Mouse (Mus musculus): ENCODE data around the gene Adam15.

Adam15 gene

DNA sequence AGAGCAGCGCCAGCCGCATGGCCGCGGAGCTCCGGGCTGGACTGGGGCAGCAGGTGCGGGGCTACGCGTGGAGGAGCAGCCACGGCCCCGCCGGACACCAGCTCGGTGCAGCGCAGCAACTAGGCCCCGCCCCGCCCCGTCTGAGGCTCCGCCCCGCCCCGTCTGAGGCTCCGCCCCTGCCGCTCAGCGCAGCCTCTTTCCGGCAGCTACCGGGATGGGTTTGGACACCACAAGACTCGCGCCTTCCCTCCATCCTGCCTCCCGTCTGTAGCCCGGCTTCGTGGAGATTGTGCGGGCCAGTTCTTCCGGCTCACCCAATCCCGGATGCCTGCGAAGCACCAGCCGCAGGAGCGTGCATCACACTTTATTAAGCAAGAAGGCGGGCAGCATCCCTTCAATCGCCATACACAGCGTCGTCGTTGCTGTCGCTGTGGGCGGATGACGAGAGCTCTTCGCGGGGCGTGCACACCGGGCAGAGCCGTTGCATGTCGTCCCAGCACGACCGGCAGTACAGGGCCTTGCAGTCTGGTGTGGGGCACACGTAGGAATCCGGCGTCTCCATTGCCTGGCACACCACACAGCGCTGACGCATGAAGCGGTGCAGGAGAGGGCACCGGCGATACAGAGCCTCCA lies at the start of gene Adam15:
Gene Adam15 (minus strand): TSS at position 128 of the 633 bp plus-strand sequence.
- peak; percentile 92 to 93 for DNase-seq

DNA sequence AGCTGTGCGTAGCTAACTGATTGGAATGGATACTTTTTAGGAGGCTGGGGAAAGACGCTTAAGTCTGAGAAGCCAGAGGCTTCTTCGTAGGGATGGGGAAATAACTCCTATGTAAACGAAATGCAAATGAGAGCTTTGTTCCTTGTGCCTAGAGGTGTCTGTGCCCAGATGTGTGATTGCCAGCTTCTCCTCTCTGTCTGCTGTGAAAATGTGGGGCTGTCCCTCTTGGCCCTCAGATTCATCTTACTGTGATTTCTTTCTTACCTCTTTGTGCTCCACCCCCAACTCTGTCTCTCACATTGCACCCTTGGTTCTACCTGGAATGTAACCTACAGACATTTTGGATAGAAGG lies 46.8 kb upstream of the Adam15 start:
- DNase-seq: no peak

DNA sequence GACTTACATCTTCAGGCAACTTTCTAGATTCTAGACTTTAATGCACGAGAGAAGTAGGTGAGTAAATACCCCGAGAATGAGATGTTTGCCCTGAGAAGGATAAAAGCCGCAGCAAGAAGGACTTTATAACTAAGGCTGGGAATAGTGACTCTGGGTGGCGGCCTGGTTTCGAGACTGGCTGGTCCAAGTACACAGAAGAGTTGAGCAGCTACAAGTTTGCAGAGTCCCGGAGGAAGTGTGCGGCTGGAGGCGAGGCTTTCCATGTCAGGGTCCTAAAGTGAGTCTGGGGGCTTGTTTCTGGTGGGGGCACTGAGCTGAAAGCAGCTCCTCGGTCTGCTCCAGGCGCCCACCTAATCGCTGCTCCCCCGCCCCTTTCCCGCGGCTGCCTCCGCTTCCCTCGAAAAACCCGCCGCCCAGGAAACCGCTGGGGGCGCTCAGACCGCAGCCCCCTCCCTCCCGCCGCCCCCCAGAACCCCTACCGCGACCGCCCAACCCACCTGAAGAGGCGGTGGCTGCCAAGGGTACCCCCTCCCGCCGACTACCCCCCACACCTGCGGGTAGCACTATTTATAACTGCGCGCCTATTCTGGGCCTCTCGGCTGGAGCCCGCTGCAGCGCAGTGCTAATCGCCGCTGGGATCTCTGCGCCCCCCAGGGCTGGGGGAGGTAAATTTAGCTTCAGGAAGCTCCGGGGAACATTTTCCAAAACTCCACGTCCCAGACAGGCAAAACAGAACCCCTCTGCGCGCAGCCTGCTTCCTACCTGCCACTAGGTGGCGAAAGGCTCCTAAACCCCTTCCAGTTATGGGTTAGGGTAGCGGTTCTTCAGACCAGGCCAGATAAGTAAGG lies 46.2 kb upstream of the Adam15 start:
- DNase-seq: peak; percentile 65 to 67

DNA sequence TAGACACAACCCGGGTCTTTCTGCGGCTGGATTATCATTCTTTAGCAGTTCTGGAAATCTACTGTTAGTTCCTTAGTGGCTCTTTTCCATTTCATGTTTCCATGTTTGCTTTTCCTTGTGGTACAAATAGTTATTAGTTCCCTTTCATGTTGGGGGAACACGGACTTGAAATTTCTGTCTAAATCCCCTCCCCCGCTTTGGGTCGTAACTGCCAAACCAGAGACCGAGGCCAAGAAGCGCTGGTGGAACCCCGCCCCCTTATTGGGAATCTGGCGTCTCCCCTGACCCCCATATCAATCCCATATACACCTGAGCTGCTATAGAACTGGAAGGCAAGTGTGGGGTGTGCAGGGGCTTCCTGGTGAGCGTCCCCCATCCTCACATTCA lies 45.6 kb upstream of the Adam15 start:
- no peak for DNase-seq

DNA sequence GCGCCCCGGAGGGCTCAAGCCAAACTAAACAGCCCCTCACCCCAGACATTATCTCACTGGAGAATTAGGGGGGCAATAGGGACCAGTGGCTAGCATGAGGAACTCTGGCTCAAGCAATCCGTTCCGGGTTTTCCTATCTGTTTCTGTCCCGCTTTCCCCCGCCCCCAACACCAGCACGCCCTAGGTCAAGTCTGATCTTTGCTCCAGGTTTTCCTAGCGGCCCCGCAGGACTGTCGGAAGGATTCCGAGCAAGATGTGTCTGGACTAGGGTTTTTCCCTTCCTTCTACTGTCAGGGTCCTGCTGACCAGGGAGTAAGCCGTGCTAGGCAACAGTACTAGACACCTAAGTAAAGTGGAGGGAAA lies 45.1 kb upstream of the Adam15 start:
- peak; percentile 56 for DNase-seq

DNA sequence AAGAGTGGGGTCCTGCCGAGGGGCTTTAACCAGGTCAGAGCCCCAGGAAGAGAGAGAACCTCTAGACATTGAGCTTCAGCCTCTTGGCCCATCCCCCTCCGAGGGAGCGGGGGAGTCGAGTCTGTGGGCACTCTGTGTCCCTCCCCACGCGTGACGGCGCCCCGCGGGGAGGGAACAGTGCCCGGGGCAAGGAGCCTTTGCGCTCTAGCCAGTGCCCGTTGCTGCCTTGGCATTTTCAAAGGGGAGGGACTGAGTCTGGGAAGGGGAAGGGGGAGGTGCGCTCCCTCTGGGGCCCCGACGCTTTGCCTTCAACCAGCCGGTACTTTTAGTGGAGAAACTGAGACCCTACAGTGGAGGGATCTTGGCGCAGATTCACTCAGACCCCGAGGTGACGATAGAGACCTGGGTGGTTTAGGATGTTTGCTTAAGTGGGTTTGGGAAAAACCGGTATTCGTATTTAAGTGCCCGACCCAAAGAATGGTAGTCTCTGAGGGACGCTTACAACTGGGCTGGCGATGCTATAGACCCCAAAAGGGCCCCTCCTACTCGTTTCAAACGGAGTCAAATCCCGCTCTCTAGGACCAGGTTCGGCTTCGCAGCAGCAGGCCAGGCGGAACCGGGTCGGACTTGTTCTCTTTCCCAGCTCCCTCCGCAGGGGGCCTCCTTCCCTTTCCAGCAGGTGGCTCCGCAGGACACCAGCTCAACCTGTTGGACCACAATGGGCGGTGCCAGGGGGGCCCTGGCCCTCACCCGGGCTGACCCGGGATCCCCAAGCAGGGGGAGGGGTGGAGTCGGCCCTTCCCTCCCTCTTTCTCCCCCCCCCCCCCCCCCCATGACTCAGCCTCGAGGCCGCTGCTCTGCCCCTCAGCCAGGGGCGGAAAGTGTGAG lies 44.5 kb upstream of the Adam15 start, which contains the start of gene Zbtb7b:
Gene Zbtb7b (minus strand): TSS at position 771 of the 888 bp plus-strand sequence.
- DNase-seq: peak; percentile 66 to 67

DNA sequence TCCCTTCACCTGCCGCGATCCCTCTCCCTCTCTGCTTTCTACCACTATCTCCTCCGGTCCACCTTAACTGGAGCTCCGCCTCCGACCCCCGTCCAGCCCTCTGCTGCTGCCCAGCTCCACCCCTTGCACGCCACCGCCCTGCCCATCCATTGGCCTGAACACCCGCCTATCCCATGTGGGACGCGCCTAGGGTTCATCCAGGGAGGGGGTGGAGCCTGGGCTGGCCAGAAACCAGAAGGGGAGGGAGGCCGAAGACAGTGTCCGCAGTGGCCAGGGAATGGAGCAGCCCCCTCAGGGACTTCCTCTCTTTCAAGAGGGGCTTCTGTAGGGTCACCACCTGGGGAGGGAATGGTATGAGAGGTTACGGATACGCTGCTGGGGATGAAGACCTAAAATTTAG lies 43.8 kb upstream of the Adam15 start:
- DNase-seq: peak; percentile 94 to 95

DNA sequence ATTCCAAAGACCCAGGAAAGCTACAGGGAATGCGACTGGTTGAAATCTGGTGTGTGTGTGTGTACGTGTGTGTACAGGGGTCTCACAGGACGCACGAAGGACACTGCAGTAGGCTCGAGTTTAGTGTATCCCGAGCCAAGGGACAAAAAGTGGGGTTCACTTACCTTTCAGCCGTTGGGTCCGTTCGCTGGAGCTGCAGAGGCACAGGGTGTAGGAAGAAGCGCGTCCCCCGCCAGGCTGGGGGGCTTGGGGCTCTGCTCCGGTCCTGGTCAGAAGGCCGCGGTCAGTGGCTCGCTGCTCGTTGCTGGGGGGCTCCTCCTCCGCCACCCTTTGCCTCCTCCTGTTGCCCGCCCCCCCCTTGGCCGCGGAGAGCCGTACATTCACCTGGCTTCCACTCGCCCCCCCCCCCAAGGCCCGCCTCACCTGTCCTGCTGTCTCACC lies 43.1 kb upstream of the Adam15 start:
- DNase-seq: peak; percentile 28 to 41

DNA sequence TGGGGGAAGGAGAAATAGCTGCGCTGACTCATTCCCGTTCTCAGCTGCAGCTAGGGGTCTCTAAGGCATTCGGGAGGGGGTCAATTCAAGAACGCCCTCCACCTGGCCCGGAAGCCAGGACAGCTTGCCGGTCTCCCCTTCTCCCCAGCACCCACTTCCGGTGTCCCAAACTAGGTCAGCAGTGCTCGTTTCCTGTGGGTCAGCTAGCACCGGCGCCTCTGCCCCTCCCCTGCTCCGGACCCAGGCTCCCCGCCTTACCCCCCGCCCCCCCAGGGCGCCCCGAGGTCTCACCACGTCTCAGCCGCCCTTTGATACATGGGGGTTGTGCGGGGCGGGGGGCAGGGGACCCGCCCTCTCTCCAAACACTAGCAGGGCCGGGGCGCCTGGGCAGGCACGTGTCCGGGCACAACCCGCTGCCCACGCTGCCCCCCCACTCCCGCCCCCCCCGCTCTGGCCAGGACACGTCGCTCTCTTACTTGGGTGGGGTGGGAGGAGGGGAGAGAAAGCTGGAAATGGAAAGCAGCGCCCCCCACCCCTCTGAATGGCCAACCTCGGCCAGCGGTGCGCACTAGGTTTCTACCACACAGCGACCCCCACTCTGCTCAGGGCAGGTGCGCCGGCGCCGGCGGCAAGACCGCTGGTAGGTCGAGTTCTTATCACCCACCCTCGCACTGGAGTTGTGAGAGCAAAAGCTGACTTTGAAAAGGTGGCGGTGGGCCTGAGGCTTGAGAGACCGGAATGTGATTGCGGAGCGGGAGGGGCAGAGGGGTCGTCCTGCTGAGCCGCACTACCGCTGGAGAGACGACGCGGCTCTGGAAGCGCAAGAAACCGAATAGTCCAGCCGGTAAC lies 42.1 kb upstream of the Adam15 start:
- peak in 1 of 2 experiments; percentile 28 for DNase-seq

DNA sequence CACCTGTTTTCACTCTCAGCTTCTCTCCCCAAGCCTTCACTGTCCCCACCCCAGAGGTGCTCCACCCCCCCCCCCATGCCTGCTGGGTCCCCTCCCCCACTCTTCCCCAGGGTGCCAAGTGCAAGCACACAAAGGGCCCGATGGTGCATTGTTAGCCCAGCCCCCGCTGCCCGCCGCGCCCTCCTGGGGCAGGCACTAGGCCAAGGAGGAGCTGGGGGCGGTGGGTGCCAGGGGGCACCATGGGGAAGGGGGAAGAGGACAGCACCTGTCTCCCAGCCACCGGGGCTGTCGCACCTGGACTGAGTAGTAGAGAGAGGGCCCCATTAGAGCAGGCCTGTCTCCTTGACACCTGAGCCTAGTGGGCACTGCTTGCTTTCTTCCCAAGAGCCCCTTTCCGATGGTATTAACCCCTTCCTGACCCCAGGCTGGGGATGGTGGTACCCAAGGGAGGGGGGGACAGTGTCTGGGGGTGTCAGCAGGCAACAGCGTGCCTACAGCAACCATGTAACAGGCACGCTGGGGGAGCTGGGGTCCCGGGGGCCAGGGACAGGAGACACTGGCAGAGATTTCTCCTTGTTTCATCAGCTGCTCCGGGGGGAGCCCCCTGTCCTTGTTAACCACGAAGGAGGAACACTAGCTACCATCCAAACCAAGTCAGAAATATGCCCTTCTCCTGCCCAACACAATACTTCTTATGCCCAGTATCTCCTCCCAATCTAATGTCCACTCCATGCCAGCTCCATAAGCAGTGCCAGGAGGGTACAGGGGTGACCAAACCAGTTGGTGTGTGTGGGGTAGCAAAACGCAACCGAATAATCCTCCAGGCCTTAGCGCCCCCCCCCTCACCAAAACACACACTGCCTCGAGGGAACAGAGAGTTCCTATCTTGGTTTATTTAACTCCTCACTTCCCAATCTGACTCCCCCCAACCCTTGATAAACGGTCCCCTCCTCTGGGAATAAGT lies 41.2 kb upstream of the Adam15 start:
- peak; percentile 37 to 40 for DNase-seq

DNA sequence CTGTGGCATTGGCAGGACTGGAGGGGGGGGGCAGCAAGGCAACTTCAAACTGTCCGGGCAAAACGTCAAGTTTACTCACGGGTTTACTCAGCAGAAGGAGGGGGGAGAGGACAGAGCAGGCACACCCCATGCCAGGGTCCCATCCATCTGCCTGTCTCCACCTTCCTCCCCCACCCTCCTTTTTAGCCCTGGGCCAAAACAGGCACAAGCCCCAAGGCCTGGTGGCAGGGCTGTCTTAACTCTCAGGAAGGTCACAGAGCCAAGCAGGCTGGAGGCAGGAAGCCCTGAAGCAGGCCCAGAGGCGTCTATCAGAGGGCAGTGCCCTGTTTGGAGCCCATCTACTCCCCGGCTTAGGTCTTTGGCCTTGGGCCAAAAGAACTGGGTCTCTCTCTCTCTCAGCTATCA lies 40.3 kb upstream of the Adam15 start:
- peak; percentile 26 to 32 for DNase-seq

DNA sequence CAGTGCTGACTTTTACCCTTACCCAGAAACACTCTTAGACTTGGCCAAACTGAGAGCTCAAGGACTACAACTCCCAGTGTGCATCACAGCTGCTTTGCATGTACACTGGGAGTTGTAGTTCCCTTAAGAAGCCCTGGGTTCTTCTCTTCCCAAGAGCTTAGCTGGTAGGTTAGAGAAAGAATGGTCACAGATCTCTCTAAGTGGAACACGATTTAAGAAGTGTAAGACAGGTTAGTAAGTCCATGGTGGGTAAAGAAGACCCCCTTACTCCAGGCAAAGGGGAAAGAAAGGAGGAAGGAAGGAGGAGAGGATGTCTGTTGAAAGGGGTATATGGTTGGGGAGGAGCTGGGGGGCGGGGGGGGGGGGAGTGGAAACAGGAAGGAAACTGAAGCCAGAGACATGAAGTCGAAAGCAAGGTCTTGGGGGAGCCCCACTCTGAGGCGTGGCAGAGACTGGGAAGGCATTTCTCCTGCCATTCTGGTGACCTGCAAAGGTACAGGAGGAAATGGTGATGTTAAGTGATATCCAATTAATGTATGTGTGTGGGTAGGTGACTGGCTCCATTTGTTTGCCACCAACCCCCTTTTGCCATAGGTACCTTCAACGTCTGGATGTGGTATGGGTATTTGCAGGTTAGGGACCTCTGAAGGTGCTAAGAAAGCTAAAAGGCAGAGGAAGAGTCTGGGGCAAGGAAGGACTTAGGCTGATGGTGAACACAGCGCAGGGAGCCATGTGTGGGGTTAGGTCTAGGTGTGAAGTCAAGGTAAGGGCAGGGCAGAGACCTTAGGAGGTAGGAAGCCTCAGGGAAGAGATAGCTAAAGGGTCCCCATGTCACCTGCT lies 39.3 kb upstream of the Adam15 start:
- peak; percentile 69 to 70 for DNase-seq

DNA sequence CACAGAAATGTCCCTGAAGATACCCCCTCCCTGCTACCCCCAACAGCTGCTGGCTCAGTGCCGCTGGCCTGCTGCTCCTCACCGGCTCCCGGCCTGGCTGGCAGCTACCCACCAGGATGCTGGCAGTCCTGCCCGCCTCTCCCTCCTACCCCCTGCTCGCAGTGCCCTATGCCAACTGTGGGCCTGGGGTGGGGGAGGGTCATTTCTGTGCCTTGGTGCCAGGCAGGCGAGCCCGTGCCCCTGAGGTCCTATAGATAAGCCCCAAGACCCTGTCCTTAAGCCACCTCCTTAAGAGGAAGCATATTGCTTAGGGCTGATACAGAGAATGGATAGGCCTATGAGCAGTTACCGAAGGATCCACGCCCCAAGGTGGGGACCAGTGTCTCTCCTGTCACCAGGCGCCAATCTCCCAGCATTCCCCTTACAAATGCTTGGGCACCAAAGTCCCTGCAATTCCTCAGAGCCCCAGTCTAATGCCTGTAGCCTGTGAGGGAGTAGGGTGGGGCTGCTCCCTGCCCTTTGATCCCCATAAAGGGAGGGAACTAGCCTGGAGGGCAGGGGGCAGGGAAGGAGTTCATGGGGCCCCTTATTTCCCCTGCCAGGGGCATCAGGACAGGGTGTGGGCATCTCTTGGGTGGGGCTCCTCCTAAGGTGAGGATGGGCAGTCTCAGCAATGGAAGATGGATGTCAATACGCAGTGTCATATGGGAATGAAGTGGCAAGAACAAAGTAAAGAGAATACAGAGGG lies 38.5 kb upstream of the Adam15 start:
- DNase-seq: no peak

DNA sequence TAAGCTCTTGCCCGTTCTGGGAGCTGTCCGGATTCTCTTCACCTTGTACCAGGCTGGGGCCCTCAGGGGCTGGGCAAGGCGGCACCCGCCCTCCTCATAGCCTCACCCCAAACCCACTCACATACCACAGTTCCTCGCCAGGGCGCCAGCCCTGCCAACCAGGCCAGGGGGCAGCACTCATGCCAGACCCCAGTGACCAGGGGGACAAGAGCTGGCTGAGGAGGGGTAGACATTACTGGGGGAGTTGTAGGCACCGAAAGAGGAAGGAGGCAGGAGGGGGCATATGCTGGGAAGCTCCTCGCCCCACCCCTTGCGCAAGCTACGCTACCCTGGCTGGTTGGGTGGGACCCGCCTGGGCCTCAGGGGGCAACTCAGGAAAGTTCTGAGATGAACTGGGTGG lies 37.8 kb upstream of the Adam15 start:
- no peak for DNase-seq

DNA sequence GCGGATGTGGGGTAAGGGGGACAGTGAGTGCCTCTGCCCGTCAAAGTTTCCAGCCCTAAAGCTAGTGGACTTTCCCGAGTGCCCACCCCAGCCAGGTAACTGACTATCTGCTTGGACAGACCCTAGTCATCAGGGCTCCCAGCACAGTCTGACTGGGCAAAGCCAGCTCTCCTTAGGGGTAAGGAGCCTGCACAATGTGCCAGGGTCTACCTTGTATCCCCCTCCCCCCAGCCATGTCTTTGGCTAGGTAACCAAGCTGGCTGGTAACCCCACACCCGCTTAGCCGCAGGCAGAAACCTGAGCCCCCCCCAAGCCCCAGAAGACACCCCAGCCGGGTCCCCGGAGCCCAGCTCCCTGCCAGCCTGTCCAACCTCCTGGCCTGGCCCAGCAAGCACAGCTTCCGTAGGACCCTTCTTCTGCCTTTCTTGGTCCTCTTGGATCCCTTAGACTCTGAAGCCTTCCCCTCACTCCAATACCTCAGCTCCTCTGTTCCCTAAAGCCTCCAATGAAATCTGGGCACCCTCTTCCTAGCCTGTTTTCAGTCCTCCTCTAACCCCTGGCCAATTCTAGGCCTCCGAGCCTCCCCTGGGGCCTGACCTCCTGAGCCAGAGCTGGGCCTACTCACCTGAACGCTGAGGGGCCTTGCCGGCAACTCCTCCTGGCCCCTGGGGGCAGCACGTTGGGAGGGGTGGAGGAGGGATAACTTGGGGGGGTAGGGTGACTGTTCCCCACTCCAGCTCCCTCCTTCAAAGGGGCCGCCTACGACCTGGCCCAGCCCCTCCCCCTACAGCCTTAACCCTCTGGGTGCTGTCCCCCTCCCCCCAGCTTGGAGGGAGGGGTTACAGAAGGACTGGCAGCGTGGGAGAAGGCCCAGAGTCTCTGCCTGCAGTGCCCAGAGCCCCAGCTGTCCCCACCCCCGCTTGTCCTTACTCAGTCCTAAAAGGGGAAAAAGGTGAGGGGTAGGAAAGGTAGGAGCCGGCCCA lies 36.9 kb upstream of the Adam15 start:
- no peak for DNase-seq

DNA sequence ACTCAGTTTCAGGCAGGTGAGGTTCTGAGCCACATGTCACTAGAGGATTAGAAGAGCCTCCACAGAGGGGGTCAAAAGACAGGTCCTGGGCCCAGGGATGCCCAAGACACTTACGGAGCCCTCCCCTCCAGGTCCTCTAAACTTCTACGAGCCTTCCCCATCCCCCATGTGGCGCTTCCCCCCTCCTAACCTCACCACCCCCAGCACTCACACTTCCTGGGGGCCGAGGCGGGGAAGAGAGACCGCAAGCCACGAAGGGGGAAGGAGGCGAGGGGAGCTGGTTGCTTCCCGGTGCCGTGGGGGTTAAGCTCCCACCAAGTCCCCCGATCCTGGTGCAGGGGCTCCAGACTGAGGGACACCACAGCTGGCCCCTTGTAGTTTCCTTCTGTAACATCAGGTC lies 35.7 kb upstream of the Adam15 start:
- DNase-seq: no peak

DNA sequence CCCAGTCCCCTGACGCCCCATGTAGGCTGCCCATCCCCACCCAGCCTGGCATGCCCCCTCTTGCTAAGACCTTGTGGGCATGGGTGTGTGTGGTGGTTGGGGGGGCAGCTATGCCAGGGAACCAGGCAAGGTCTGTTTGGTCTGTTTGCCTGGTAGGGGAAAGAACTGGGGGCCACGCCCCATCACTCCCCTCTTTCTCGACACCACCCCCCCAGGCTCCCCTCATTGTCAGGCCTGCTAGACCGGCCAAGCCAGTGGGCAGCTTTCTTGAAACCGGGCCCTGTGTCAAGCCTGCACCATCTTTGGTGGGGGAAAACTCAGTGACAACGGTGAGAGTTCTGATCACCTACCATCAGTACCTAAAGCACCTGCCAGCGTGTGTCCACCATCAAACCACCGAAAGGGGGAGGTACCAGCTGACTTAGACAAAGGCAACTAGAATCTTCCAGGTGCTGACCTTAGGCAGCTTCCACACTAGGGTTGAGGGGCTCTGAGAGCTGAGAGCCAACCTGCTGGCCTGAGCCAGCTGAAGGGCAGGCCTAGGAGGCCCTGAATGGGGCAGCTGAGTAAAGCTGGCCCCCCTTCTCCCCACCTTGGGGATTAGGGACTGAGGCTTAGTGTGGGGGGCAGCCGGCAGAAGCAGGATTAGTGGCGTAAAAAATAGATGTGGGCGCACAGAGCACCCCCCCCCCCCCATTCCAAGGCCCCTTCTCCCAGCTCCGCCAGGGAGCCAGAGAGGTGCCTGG lies 34.7 kb upstream of the Adam15 start:
- no peak for DNase-seq
